Mouse (Mus musculus) adrenal gland, adult 2 months (tissue): ENCODE measurements around the gene Kif16b. TPM values are rescaled to one million over a fixed set of nuclear protein-coding genes. Genes with fewer than 3 reads are reported as not detected.
A peak's percentile ranks its signal among the peaks of the same experiment; 100 is the strongest.

Source experiments
- DNase-seq: peaks from one replicate; pipeline ENCODE4 v3.0.0; 2021
- polyA plus RNA-seq: library from polyadenylated mRNA; depleted of rRNA; stranded (reverse); fragments of >200 nt; gene quantifications from 2 replicates; pipeline ENCODE4 v1.2.3, GENCODE M21; 2012
- total RNA-seq, 2 experiments: library from RNA; stranded (reverse); gene quantifications; 2 replicates each; pipeline ENCODE4 v1.2.3; 2021

Kif16b gene
- total and polyA plus RNA-seq, 3 experiments = 9.7 to 27.2 (median 22.4) TPM

- DNase-seq = no peak
Observed at GRCm38 (mm10) chr2:142651591-142651990, 249.7 kb downstream of the Kif16b start.

DNA sequence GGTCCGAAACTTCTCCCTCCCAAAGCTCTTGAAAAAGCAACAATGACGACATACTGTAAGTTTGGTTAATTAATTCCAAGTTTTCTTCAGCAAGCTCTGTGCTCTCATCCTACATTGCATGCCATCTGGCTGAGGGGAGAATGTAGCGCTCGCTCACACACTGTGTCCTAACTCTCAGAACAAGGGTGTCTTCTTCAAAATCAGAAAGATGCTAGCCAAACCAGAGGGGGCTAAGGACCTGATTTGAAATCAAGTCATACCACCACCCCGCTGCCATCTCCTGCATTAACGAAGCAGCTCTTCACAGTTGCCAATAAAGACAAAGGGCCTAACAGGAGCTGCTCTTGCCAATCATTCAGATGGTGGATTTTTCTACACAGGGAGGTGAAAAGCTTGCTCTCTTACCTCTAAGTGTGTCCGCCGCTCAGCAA is 253.3 kb downstream of the Kif16b start:
- no peak for DNase-seq

- no peak for DNase-seq
Observed at GRCm38 (mm10) chr2:142646863-142647262, 254.5 kb downstream of the Kif16b start.

DNA sequence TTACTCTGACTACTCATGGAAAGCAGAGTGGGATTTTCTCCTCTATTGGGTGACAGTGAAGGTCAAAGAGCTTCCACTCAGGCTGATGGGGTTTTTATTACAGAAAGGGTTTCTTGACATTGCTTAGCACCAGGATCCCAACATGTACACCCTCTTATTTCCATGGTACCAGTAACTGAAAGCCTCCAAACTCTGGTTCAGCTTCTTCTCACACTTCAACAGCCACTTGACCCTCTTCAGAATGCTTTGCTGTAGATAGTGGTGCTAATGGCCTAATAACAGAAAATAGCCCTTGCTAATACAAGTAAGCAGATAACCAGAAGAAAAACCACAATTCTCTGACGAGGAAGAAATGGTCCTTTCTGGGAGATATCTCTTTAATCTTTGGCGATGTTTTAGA is 259.6 kb downstream of the Kif16b start:
- DNase-seq = no peak

DNA sequence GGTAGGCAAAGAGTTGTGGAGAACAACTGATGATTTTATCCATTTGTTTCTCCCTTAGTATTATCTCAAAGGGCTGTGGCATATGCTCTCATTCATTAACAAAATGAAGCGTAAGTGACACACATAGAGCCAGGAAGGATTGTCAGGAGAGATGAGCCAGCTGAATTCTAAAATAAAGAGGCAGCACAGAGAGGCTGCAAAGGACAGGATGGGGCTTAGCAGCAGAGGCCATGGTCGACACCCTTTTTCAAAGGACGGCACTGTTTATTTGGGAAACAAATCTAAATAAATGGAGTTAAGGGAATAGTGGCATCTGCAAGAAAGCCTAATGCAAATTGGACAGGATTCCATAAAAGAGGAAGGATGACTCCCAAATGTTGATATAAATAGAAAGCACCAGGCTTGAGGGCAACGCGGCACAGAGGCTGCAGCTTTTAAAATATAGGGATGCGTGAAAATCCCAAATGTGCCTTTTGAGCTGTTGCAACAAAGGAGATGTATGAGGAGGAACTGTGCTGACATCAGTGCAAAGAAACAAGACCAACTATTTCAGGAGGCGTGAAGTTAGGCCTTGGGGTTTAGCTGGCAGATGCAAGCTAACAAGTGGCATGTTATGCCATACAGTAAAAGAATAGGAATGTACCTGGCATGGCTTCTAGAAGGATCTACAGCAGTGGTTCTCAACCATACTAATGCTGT is 265.6 kb downstream of the Kif16b start:
- DNase-seq = no peak

- no peak for DNase-seq
Observed at GRCm38 (mm10) chr2:142633996-142634559, 267.3 kb downstream of the Kif16b start.

DNA sequence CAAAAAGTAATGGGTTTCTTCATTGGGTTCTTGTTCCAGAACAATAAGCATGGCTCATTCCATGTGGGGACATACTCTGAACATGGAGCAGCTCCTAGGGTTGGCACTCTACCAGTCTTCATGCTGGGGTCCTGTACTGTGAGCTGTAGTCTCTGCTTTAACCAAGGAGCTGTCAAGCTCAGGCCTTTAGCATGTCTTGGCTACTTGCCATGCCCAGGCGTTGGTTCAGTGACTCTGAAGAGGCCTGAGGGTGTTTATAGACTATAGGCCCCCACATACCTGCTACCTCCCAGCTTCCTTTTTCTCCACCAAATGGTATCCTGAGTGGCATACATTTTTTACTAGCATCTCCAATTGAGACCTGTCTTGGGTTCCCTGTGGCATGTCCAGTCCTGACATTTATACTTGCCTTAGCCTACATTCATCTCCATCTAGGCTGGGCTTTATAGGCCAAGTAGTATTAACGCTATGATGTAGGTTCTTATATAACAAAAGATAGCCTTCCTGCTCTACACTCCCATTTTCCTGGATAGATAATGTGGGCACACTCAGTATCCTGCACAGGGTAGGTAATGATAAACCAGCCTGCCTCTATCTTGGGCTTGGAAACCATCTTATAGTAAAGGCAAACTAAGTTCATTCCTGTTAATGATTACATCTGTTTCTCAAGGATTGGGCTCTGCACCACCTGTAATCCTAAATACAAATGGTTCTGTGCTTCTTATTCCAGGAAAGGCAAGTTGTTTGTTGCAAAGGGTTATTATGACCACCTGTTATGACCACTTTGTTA is 271.6 kb downstream of the Kif16b start:
- no peak for DNase-seq

GRCm38 (mm10) chr2:142625756-142626155 is 275.6 kb downstream of the Kif16b start:
- no peak for DNase-seq

DNA sequence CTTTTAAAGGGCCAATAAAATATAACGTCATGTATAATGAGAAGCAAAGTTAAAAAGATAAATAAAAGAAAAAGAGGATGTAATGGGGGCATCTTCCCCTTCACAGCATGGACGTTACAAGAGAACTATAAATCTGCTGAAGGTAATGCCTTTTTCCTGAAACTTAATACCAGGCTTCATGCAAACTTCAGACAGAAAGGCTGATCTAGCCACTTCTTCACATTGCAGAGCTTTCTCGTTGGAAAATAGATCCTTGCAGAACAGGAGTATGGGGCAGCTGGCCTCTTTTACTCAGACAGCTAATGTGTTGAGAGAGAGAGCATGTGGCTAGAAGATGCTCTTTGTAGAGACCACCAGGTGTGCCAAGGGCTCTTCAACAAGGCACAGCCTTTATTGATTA is 276.2 kb downstream of the Kif16b start:
- DNase-seq = no peak

GRCm38 (mm10) chr2:142624254-142624653 is 277.1 kb downstream of the Kif16b start:
- no peak for DNase-seq

DNA sequence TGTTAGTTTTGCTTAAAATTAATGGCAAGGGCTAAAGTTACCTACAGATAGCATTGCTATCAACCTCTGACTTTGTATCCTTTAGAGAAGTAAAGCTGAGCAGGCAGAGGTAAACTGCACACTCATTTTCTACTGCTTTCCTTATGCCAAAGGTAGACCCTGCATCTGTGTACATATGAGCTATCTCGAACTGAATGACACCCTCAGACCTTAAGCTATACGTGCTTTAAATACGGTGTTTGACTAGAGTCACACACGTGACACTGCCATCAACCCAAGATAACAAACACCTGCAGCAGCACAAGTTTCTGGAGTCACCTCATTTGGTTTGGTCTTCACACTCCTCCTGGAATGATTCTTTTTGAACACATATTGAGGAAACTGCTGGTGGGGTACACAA is 280.2 kb downstream of the Kif16b start:
- no peak for DNase-seq

DNA sequence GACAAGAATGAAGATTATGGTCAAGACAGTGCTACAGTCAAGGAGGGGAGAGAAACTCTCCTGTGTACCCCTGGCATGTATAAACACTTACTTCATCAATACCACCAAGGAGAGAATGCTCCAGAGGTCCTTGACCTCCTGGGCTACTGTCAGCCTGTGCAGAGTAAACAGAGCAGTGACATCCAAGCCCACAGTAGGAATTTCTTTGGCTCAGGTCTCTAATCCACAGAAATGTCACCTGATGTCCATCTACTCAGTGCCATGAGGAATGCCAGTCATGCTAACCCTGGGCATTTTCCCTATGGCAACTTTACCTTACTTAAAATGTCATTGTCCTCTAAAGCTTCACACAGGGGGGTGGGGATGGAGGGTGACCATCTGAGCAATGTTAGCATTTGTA is 281.4 kb downstream of the Kif16b start:
- DNase-seq = no peak

DNA sequence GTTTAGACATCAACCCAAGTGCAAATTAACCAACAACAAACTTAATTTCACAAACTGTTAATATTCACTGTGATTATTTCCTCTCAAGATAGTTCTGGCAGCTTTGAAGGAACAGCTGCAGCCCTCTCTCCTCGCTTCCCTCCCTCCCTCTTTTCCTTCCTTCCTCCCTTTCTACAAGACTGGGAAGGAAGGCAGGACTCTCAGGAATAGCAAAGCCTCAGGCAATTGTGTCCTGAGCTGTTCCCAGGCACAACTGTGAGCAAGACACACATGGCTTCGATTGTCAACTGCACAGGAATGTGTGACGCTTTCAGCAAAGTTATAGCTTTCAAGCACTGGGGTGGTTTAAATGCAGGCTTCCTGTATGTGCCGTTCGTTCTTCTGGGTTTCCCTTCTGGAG is 286.8 kb downstream of the Kif16b start:
- no peak for DNase-seq

- no peak for DNase-seq
Observed at GRCm38 (mm10) chr2:142612359-142612953, 288.9 kb downstream of the Kif16b start.

- peak; percentile 9 for DNase-seq
Observed at GRCm38 (mm10) chr2:142611113-142611512, 290.2 kb downstream of the Kif16b start.

DNA sequence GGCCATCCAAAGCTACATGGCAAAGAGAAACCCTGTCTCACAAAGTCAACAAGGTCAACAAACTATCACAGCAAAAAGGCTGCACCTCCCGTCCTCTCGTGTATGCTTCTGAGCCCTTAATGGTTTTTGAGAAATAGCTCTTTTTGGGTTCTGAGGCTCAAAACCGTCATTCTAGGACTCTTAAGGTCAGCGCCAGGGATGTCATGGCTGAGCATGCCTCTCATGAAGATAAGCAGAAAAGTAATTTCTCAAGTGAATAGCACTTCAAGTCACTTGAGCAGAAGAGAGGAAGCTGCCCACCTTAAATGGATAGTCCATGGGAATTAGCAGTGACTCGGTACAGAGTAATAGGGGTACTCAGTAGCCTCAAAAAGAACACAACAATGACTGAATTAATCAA is 291.1 kb downstream of the Kif16b start:
- DNase-seq = no peak

- no peak for DNase-seq
Observed at GRCm38 (mm10) chr2:142608778-142609177, 292.6 kb downstream of the Kif16b start.

GRCm38 (mm10) chr2:142604762-142605161 is 296.6 kb downstream of the Kif16b start:
- DNase-seq = no peak

GRCm38 (mm10) chr2:142603210-142603609 is 298.1 kb downstream of the Kif16b start:
- DNase-seq = no peak

GRCm38 (mm10) chr2:142599235-142599634 is 302.1 kb downstream of the Kif16b start:
- no peak for DNase-seq

DNA sequence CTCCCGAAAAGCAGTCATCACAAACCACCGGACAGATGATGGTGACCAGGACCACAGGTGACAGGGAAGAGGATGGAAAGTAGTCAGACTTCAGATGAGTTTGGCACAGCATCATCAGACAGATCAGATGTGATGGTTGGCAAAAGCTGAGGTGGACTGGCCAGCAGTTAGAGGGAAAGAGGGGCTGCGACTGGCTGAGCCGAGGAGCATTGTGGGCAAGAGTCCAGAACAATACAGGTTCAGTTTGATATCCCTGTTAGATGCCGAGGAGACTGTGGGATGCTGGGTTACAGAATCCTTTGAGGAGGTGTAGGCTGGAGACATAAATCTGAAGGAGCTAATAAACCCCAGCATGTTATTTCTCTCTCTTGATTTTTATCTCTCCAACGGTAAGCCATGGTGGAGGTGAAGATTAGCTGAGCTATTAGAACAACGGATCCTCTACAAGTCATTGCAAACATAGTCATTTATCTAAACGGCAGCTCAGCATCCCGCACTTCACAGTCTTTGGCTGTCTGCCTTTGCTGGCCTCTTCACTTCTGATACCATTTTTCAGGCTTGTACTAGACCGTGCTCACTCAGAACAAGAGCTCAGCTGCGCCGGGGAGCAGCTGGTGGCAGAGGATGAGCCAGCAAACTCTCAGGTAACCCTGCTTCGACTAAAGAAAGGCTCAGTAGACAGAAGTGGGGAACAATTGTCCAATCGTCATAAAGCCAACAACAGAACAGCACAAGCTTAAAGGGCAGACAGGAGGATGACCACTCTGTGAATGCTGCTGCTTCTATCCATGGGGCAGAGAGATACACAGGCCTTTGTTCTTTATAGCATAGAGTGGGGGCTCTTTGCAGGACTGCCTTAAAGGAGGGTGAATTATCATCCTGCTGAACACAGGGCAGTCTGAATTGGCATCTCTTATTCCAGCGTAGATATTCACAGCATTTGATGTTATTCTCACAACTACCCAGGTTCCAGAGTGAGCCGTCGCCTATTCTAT is 304.9 kb downstream of the Kif16b start:
- no peak for DNase-seq

- peak; percentile 30 for DNase-seq
Observed at GRCm38 (mm10) chr2:142590938-142591337, 310.4 kb downstream of the Kif16b start.
